Mouse (Mus musculus) erythroid progenitor cell, adult 5-6 weeks (primary cell): ENCODE measurements around the gene Ythdf2. TPM values are rescaled to one million over a fixed set of nuclear protein-coding genes. Genes with fewer than 3 reads are reported as not detected.

ENCODE experiments used
- ATAC-seq: replicated peaks from 2 replicates; pipeline ENCODE4 v1.8.0; 2016; ENCODE audit warnings: moderate number of reproducible peaks, mild to moderate bottlenecking, moderate TSS enrichment, inconsistent platforms; ENCODE audit not compliant: poor library complexity, low FRiP score, severe bottlenecking
- total RNA-seq, 2 experiments: library from RNA; stranded (forward) in 1 of 2; stranded (reverse) in 1 of 2; fragments of 150-400 nt in 1 of 2; fragments of 186-747, 209-891 nt in 1 of 2; gene quantifications; 2 replicates each; pipeline versions ENCODE4 v1.2.3 to v1.2.4; 2015 to 2017; ENCODE audit warnings: low replicate concordance in 2 of 2

Gene Ythdf2
- total RNA-seq, 2 experiments from 2014 or later, result 27.2 to 33.5 TPM

DNA sequence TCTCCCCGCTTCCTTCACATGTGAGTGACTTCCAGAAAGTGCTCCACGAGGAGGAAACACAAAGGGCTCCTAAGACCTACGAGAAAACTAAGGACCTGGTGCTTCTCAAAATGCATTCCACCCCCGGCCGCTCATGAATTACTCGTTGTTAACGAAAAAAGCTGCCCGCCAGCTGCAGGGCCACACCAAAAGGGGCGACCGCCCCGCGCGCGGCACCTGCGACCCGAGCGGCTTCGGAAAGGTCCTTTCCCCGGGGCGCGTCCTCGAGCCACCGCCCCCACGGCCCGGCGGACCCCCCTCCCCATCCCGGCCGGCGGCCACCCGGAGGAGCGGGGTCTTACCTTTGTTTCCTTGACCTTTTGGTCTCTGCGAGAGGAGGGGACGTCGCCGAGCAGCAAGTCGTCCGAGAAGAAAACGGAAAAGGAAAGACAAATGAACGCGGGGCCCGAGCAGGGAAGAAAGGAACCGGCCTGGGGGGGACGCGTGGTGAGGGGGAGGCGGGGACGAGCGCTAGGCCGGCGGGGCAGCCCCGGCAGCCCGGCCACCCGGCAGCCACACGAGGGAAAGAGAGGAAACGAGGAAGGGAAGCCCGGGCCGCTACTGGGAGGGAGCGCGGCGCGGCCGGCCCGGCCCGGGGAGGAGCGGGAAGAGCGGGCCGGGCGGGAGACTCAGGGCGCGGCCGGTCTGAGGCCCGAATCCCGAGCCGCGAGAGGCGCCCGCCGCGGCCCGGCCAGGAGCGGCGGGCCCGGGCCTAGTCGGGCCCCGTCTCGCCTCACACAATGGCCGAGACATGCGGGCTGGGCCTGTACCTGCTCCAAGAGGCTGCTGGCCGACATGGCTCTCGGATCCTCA is 786 bp downstream of the Ythdf2 start:
- ATAC-seq, result peak; percentile 60

DNA sequence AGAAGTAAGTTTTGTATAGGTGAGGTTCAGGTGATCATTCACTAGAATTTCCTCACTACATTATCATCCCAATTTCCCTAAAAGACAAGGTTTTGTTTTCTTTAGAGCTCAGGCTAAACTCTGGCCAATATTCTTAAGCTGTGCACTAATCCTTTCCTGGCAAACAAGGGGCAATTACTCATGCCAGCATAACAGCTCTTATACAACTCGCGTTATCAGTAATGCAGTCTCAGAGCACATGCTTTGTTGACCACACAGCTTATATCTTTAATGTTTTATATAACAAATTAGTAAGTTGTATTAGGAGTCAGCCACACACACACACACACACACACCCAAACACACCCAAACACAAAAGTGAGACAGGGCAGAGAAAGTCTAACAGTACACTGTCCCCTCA is 1.8 kb downstream of the Ythdf2 start:
- no peak for ATAC-seq

DNA sequence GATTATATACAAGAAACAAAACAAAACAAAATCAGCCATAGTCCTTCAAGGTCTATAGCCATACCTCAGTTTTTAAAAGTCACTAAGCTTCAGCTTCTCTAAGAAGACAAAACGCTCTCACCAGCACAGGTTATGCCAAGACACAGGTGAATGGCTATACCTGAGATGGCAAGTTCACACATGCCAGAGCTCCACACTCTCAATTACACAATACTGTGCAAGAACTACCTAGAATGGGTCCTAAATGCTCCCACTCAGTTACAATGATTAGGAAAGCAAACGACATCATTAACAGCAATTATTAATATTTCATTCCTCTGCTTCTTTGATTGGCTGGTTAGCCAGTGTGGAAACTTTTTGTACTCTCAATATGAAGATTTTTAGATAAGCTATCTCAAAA is 2.8 kb downstream of the Ythdf2 start:
- no peak for ATAC-seq

DNA sequence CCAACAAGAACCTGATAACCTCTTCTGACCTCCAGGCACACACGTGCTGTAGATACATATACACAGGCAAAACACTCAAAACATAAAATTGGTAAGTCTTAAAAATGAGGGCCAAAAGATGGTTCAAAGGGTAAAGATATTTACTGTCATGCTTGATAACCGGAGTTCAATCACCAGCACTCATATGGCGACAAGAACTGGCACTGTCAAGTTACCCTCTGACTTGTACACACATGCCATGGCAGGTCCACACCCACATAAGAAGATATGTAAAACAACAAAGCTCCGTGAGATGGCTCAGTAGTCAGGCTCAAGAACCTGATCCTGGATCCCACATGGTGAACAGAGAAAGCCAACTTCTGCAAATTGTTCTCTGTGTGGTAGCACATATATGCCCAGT is 4.8 kb downstream of the Ythdf2 start:
- no peak for ATAC-seq

DNA sequence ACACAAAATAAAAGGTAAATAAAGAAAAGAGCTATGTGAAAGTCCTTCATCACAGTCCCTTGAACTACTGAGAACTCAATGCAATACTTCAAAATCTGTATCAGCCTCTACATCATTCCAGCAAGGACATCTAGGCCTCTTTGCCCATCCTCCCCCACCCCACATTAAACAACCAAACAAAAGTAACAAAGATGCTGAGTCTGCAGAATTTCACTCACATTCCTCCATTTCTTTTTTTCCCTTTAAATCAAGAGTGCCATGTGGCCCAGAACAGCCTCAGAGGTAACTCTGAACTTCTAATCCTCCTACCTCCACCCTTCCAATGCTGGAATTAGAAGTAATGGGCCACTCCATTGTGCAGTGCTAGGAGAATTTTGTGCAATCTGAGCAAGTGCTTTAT is 13.3 kb downstream of the Ythdf2 start:
- ATAC-seq, result no peak

DNA sequence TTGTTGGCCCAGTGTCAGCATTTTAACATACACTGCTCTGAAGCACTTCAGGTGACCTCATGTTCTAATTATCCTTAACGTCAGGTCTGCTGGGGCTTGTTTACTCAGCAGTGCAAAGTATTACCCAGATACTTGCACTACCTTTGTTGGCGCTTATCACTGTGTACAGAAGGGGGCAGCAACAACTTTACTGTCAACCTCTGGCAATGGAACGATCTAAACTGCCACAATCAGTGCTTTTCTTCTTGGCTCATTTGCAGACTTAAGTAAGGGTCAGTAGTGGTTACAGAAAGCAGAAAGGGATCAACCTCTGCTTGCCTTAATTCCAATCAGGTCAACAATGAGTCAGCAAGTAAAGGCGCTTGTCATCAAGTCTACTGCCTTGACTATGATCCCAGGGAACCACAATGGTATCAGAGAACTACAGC is 13.8 kb downstream of the Ythdf2 start:
- peak; percentile 70 for ATAC-seq

DNA sequence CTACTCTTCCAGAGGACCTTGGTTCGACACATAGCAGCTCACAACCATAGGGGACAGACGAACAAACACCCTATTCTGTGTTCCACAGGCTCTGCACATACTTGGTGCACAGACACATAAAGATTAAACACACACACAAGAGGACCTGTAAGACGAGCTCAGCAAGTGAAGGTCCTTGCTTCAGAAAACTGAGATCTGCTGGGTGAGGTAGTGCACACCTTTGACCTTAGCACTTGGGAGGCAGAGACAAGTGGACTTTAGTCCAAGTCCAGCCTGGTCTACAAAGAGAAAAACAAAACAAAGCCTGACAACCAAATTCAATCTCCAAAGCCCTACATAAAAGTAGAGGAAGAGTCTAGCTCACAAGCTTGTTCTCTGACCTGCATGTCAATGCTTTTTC is 17.1 kb downstream of the Ythdf2 start:
- no peak for ATAC-seq

DNA sequence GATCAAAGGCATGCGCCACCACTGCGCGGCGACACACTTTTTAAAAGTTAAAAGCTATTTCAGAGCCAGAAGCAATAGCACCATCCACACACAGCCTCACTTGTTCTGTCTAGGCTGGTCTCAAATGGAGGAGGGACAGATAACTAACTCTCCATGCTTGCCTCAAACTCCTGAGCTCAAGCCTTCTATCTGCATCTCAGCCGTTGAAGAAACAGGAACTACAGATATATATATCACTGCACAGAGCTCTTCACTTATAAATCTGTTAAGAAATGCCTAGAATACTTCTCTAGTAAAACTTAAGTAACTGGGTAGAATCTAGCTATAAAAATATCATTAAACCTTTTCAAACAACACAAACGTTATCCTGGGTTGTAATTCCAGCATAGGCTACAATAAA is 17.7 kb downstream of the Ythdf2 start:
- ATAC-seq, result no peak

DNA sequence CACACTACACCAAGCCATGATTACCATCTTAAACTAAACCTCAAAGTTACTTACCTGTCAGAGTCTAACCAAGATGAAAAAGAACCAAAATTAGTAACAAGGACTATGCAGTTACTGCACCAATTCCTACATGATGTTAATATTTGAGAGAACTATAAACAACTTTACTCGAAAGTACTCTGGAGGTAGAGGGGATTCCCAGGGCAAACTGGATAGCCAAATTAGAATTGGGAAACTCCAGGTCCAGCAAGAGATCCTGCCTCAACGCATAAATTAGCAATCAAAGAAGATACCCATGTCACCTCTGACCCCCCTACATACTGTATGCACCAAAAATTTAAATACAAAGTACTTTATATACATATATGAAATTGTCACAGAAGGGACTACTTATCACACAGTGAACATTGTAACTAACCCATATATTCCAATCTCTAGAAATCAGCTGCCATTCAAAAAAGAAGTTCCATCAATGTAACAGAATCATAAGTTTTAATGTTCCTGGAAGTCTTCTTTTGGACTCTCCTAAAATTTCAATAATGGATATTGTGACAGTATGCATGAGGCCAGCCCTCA is 24.2 kb downstream of the Ythdf2 start:
- no peak for ATAC-seq

DNA sequence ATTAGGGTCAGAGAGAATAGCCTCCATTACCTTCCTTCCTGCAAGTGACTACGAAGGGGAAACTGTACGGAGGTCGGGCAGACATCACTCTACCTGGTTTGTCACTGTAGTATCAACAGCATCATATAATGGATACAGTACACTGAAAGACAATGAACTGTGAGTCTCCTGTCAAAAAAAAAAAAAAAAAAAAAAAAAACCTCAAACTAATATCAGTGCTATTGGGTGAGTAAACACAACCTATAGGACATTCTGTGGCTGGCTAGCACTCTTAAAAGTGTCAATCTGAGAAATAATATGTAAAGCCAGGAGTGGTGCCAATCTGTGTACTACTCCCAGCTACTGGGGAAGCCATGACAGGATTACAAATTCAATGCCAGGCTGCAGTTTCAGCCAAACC is 28.9 kb downstream of the Ythdf2 start:
- ATAC-seq, result no peak

DNA sequence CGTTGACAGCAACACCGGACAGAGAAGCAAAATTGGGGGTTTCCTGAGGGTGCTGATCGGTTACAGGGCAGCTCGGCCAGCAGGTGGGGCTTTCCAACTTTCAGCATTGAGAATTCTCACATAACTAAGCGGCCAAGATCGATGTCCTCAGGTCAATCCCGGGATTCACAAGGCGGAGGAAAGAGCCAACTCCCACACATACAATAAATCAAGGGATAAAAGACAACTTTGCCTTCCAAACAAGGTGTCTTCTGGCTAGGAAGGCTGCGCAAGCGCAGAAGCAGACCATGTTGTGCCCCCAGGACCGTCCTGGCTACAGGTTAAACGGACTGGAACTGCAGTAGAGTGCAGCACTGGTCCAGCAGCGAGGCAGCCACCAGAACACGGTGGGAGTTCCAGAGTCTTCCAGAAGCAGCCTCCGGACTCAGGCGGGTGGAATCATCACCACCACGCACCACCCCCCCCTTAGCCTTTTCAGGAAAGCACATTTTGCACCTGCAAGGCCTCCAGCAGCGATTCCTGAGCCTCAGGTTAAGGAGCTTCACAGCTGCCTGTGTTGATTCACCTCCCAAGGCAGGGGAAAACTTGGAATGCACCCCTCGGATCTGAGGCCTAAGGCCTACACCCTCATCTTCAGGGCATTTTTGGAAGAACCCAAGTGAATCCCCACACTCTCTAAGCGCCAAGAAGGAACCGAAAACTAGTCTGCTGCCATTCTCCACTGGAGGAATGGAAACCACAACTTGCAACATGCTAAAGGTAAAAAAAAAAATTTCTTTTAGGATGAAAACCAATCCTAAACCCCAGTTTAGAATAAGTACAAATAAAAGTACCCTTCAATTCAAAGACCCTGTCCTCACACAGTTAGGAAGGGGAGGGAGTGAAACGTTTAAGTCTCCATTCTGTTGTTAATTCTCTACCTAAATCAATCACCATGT is 30.1 kb downstream of the Ythdf2 start:
- no peak for ATAC-seq

DNA sequence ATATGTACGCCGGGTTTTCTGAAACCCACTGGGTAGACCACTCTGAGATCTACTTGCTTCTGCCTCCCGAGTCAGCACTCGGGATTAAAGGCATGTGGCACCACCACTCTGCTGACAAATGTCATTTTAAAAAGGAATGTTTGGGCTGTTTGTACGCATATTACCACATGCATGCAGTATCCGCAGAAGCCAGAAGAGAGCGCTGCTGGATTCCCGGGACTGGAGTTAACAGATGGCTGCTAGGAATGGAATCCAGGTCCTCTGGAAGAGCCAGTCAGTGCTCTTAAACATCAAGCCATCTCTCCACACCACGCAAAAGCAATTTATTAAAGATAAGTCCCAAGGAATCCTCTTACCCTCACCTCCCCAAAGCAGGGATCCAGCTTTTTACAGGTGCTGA is 31.4 kb downstream of the Ythdf2 start:
- no peak for ATAC-seq

DNA sequence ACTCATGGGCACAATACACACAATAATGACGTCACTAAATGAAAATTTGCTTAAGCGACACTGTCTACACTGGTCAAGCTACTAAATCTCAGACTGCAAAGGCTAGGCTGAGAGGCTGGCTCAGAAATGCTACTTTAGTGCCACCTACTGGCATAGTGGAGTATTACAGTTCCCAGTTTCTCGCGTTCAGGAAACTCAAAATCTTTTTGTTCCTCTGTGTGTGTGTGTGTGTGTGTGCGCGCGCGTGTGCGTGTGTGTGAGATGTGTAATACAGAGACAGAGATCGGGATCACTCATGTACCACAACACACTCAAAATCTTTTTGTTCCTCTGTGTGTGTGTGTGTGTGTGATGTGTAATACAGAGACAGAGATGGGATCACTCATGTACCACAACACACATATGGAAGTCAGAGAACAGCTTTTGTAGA is 33.5 kb downstream of the Ythdf2 start:
- peak; percentile 66 for ATAC-seq

DNA sequence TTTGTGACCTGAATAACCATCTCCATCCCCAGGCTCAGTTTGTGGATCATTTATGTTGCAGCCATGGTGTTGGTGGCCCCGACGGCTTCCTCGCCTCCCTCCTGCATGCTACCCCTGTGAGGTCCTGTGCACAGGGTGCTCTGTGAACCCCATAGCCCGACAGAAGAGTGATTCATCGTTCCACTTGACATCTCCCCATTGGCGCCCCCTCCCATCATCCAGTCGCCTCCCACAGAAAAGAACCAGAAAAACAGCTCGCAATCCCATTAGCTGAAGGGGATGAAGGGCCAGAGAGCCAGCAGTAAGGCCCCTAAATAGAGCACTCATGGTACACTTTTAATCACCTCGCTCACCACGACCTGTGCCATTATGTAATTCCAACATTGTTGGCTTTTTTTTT is 35.6 kb downstream of the Ythdf2 start:
- ATAC-seq, result no peak

DNA sequence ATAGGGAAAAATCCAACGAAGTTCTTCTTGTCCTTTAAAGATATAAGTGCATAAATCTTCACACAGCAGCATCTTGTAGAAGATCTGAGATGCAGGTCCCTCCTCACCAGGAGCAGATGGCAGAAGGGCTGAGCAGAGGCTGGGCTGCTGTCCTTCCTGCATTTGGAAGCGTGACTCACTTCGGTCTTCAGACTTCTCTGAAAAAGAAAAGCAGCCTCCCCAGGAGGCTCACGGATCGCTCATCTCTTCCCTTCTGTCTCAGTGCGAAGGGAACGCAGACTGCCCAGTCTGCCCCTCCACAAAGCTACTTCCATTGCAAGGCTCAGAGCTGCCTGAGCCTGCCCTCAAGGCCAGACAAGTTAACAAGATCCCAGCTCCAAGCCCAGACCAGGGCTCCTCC is 41.2 kb downstream of the Ythdf2 start:
- no peak for ATAC-seq

DNA sequence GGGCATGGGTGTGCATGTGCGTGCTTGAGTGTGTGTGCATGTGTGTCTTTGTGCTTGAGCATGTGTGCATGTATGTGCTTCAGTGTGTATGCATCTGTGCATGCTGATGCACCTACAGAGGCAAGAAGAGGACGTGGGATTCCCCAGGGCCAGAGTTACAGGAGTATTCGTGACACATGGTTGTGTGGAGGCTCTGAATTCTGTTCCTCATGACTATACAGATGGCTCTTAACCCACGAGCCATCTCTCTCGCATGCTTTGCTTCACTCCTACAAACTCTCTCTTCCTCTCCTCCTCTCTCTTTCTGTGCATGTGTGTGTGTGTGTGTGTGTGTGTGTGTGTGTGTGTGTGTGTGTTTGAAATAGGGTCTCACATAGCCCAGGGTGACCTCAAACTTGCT is 42.3 kb downstream of the Ythdf2 start:
- no peak for ATAC-seq

DNA sequence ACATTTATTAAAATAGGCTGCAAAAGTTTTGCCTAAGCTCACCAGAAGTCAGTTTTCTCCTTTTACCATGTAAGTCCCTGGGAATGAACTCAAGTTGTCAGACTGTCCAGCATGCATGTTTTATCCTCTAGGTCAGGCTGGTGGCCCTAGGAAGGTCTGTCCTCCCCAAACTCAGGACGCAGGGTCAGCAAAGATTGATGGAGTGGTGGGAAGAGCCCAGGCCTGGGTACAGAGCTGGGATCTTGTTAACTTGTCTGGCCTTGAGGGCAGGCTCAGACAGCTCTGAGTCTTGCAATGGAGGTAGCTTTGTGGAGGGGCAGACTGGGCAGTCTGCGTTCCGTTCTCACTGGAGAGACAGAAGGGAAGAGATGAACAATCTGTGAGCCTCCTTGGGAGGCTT is 42.8 kb downstream of the Ythdf2 start:
- ATAC-seq, result no peak

DNA sequence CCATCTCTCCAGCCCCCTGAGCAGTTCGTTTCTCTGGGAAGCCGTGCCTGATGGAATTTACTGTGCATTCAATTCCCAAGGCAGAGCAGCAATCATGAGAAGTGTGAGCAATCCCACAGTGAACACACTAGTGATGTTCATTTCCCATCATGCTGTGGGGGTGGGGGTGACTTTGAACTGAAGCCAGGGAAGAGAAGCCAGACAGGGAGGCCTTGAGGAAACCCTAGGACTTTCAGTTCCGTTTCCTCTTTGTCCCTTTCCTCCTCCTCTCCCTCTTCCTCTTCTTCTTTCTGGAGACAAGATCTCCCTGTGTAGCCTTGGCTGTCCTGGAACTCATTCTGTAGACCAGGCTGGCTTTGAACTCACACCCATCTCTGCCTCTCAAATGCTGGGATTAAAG is 44.7 kb downstream of the Ythdf2 start:
- ATAC-seq, result no peak

DNA sequence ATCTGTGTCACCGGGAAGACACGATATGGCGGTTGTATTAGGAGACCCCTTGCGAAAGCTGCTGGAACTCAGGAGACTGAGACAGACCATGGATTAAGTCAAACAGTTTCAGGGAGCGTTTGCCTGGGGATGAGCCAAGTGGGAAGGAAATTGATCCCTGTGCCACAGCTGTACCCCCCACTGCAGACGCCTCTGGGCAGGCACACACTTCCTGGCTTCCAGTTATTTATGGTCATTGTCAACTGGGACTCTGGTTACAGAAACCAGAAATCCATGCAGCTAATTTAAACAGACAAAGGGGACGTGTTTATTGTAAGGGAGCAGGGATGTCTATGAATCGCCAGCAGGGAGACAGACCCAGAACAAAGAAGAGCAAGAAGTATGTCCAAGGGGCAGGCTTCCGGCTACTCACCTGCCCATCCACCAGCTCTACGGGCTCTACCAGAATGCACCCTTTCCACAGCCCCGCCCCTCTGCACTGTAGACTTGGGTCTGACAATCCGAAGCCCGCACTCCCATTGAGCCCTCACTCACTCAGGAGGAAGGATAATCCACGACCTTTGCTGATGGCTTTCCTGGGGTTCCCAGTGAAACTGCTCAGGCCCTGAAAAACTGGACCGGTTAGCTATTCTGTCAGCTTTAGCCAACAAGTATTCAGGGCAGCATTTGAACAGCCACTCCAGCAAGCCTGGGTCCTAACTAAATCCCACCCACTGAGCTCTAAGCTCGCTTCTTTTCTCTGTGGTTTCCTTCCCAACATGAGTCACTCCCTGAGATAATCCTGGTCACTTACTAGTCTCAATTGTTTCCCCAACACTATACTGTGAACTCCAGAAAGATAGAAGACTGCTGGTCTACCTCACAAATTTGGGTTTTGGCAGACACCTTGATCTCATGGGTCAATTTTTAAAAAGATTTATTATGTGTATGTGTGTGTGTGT is 45.5 kb downstream of the Ythdf2 start:
- no peak for ATAC-seq

DNA sequence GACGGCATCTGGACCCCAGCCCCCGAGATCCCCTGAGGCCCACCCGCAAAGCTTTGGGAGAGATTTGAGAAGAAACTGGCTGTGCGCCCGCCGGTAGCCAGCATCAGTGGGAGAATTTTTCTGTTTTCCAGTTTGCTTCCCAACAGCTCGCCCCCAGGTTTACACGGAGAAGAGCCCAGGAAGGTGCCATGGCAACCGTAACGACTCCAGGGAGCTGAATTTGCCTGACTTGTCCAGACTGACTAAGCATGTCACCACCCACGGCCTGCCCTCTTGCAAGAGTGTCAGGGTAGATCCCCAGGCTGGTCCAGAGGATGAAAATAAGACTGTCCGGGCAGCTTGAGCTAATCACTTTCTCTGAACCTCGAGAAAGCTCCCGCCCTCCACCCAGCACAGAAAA is 46.4 kb downstream of the Ythdf2 start:
- ATAC-seq, result no peak
